Mouse (Mus musculus) liver, embryonic 14.5 days (tissue): ENCODE measurements at regions not wholly inside any gene's neighbourhood (a gene's known extent, or its start where the extent isn't known, plus 50 kb on each side); places are given as distances from the start of the nearest gene placed in this dataset.

ENCODE experiments used
- ATAC-seq: fragments of 200-750 bp; cut with Nextera tagmentation; 2 replicates; pipeline ENCODE4 v1.8.0; 2017; ENCODE audit warnings: moderate number of reproducible peaks, mild to moderate bottlenecking, moderate library complexity; ENCODE audit not compliant: insufficient read depth
- DNase-seq, 3 experiments: peaks; one replicate each; pipeline ENCODE4 v3.0.0-alpha.2; 2012 to 2013; ENCODE audit warnings: low read depth in 3 of 3, low spot score in 3 of 3
- H3K27ac ChIP-seq: fragments of 300-500 bp; sonication (generic); 2 replicates; pipeline ENCODE4 v1.5.1; 2014; ENCODE audit warnings: moderate library complexity, mild to moderate bottlenecking, control low read depth, inconsistent platforms
- H3K27me3 ChIP-seq: fragments of 300-500 bp; sonication (generic); 2 replicates; pipeline ENCODE4 v1.6.1; 2014; ENCODE audit warnings: mild to moderate bottlenecking, low read length, moderate library complexity; ENCODE audit not compliant: control insufficient read depth, insufficient read depth
- H3K36me3 ChIP-seq: fragments of 300-500 bp; sonication (generic); replicated peaks from 2 replicates; pipeline ENCODE4 v1.6.1; 2014; ENCODE audit warnings: low read depth; ENCODE audit not compliant: control insufficient read depth, insufficient read depth
- H3K4me1 ChIP-seq, 2 experiments: fragments of 200-500 bp in 1 of 2; fragments of 300-500 bp in 1 of 2; sonication (generic) in 1 of 2; replicated peaks; 2 replicates each; pipeline ENCODE4 v1.6.1; 2012 to 2014; ENCODE audit warnings: antibody characterized with exemption in 1 of 2, inconsistent platforms in 1 of 2, low read length in 1 of 2; ENCODE audit not compliant: control insufficient read depth in 2 of 2, insufficient read depth in 2 of 2
- H3K4me2 ChIP-seq: fragments of 300-500 bp; sonication (generic); 2 replicates; pipeline ENCODE4 v1.6.1; 2014; ENCODE audit warnings: low read depth, mild to moderate bottlenecking, control low read depth, moderate library complexity
- H3K4me3 ChIP-seq, 2 experiments: fragments of 200-500 bp in 1 of 2; fragments of 300-500 bp in 1 of 2; sonication (generic) in 1 of 2; 2 replicates each; pipeline ENCODE4 v1.5.1; 2012 to 2014; ENCODE audit warnings: low read depth in 2 of 2, low read length in 2 of 2, mild to moderate bottlenecking in 2 of 2, control low read depth in 1 of 2, inconsistent platforms in 1 of 2, moderate library complexity in 1 of 2; ENCODE audit not compliant: insufficient read depth in 1 of 2
- H3K9ac ChIP-seq: fragments of 300-500 bp; sonication (generic); replicated peaks from 2 replicates; pipeline ENCODE4 v1.6.1; 2014; ENCODE audit warnings: mild to moderate bottlenecking, control low read depth, moderate library complexity
- H3K9me3 ChIP-seq: fragments of 300-500 bp; sonication (generic); 2 replicates; pipeline ENCODE4 v1.6.1; 2016; ENCODE audit warnings: low read length, mixed read lengths; ENCODE audit not compliant: control insufficient read depth
- CTCF ChIP-seq: IDR thresholded peaks from 2 replicates; pipeline ENCODE4 v1.5.1; 2016; ENCODE audit warnings: antibody characterized with exemption, low read depth, control low read depth
- EP300 ChIP-seq: IDR thresholded peaks from 2 replicates; pipeline ENCODE4 v1.6.1; 2016; ENCODE audit warnings: antibody characterized with exemption, low read depth
- WGBS: fragments of 180-500 bp; shearing (Covaris S2); extraction: QIAGEN DNeasy Blood & Tissue Kit; methylation state at CpG from one replicate; pipeline ENCODE4 v1.1.7; 2014; ENCODE audit not compliant: insufficient replicate concordance; 5-methylcytosine and 5-hydroxymethylcytosine counted together

DNA sequence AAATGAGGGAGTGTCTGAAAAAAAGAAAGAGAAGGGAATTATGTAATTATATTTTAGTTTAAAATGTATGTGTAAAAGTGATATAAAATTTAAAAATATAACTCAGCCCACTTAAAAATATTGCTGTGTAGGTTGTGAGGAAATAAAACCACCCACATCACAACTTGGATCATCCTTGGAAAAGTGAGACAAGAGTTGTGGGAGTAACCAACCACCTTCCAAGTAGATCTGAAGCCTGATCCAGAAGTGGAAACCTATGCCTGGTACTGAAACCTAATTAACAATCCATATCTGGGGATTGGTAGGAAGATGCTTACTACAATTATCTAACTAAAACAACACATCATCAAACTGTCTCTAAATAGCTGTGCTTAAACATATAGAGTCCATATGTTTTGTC is 743.1 kb downstream of the Stim2 start:
- Histone ChIP-seq H3K9ac (no peak overlapping the region), H3K27ac (no peak overlapping the region), H3K36me3 (no peaks in the 10 kb centered on the region), H3K27me3 (no peaks in the 10 kb centered on the region), H3K9me3 (no peaks in the 10 kb centered on the region), H3K4me2 (no peak overlapping the region), H3K4me1 (no peaks in the 10 kb centered on the region), H3K4me3 (no peak overlapping the region)
- TF ChIP-seq CTCF = no peak
- ATAC-seq = no peak
- DNase-seq = no peak

DNA sequence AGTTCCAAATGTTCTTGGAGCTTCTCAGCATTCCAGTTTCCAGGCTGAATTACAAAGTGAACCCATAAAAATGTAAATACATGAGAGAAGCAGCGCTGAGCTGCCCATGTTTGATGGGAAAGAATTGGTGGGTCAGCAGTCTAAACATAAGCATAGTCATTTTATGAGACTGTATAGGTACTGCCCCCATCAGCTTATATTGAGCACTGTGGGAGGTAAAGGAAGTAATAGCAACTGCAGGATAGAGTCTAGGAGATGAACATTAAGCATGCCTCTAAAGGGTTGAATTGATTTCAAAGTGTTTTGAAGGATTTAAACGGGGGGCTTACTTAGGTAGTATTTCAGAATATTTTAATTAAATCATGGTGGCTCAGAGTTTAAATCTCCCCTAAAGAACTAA is 748.7 kb downstream of the Stim2 start:
- H3K27me3 ChIP-seq = no peaks in the 10 kb centered on the region
- H3K9ac ChIP-seq = no peak overlapping the region
- no peak overlapping the region for H3K4me2 ChIP-seq
- 43% methylated on average over 2 of the region's 2 CpGs for WGBS
- no peaks in the 10 kb centered on the region for H3K9me3 ChIP-seq
- TF ChIP-seq CTCF (no peak), EP300 (no peak)
- no peak overlapping the region for H3K4me3 ChIP-seq
- H3K36me3 ChIP-seq = no peaks in the 10 kb centered on the region
- no peak overlapping the region for H3K27ac ChIP-seq
- DNase-seq (no peak), ATAC-seq (no peak)
- H3K4me1 ChIP-seq = no peaks in the 10 kb centered on the region

DNA sequence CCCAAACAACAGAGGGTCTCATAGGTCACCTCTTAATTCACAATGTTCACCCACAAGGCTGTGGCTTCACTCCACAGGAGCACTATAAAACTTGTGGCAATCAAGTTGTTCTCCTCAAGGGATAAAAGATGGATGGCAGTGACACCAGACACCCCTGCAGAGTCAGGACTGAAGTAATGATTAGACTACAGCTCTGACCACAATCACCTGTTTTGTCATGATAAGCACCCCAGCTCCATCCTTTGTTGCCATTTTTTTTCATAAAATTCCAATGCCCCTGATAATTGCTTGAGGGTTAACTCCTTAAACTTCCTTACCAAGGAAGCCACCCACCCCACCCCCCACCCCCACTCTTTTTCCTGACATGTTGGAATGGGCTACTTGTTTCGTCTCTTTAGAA is 755.1 kb downstream of the Stim2 start:
- no peaks in the 10 kb centered on the region for H3K4me1 ChIP-seq
- H3K4me3 ChIP-seq = no peak overlapping the region
- 53% methylated on average over 1 of the region's 1 CpGs for WGBS
- H3K9ac ChIP-seq = no peak overlapping the region
- no peak overlapping the region for H3K4me2 ChIP-seq
- TF ChIP-seq EP300 = no peak
- TF ChIP-seq CTCF = no peak
- no peak overlapping the region for H3K27ac ChIP-seq
- no peaks in the 10 kb centered on the region for H3K27me3 ChIP-seq
- DNase-seq = no peak
- H3K36me3 ChIP-seq = no peaks in the 10 kb centered on the region
- no peaks in the 10 kb centered on the region for H3K9me3 ChIP-seq
- no peak for ATAC-seq

DNA sequence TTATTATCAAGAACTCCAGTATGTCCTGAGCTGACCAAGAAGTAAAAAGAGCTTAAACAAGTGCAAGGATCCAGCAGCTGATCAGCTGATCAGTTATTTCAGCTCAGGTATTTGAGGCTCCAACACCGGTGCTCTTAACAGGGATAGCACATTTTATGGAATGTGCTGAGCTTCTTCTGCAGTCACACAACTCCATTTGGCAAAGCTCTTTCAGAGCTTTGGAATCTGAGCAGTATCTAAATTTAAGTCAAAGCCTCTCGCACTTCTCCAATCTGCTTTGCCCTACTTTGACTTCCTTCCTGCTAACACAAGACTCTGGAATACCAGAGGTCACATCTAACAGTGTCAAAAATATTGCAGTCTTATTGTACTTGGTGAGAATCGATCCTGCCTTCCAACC is 761.4 kb downstream of the Stim2 start:
- H3K27me3 ChIP-seq = no peaks in the 10 kb centered on the region
- no peak for TF ChIP-seq CTCF
- TF ChIP-seq EP300 = no peak
- DNase-seq = no peak
- no peaks in the 10 kb centered on the region for H3K4me1 ChIP-seq
- ATAC-seq = no peak
- no peak overlapping the region for H3K4me3 ChIP-seq
- no peaks in the 10 kb centered on the region for H3K9me3 ChIP-seq
- no peak overlapping the region for H3K4me2 ChIP-seq
- no peaks in the 10 kb centered on the region for H3K36me3 ChIP-seq
- H3K27ac ChIP-seq = no peak overlapping the region
- WGBS = 49% methylated on average over 3 of the region's 3 CpGs
- no peak overlapping the region for H3K9ac ChIP-seq

DNA sequence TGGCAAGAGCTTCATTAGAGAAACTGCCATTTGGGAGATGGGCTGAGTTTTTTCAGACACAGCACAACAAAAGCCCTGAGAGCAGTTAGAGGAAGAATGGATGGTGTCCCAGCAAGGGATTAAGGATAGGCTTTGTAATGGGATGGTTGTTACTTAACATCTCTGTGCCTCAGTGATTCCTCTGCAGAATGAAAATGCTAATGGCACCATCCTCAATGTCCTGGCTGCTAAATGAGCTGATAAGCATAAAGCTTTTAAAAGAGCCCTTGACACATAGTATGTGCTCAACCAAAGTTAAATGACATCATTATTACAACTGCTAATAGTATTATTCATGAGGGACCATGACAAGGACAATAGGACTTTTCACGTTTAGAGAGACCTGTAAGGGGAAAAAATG is 764.7 kb downstream of the Stim2 start:
- no peaks in the 10 kb centered on the region for H3K9me3 ChIP-seq
- H3K4me2 ChIP-seq = no peak overlapping the region
- H3K27ac ChIP-seq = no peak overlapping the region
- no peaks in the 10 kb centered on the region for H3K36me3 ChIP-seq
- H3K27me3 ChIP-seq = no peaks in the 10 kb centered on the region
- DNase-seq (no peak), ATAC-seq (no peak)
- no peak overlapping the region for H3K9ac ChIP-seq
- TF ChIP-seq EP300 = no peak
- TF ChIP-seq CTCF = no peak
- 45% methylated on average over 1 of the region's 1 CpGs for WGBS
- no peaks in the 10 kb centered on the region for H3K4me1 ChIP-seq
- no peak overlapping the region for H3K4me3 ChIP-seq

DNA sequence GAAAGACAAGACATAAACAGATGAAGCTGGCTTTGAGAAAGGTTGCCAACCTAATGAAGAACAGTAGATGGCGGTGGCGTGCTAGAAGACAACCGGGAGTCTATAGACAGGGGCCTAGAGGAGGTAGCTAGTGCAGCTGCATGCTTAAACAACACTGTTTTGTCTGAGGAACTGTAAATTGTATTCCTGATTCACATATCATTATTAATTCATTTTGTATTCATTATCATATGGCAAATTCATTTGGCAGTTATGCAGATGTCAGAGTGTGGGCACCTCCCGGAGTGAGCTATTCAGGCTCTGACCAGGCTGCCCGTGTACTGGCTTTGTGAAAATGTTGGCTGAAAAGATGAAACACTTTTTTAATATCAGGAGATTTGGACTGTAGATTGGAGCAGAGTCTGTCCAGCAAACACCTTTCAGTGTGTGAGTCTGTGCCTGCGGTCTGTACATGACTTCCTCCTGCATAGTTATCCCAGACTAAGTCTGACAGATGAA is 798.7 kb downstream of the Stim2 start:
- Histone ChIP-seq H3K4me3 (no peak overlapping the region), H3K36me3 (no peaks in the 10 kb centered on the region), H3K4me1 (no peaks in the 10 kb centered on the region), H3K27me3 (no peaks in the 10 kb centered on the region), H3K27ac (no peak overlapping the region), H3K9ac (no peak overlapping the region), H3K9me3 (no peaks in the 10 kb centered on the region), H3K4me2 (no peak overlapping the region)
- peak; percentile 37; the same call in 1 of the 2 replicates for TF ChIP-seq CTCF
- no peak for TF ChIP-seq EP300
- WGBS = 36% methylated on average over 6 of the region's 6 CpGs
- DNase-seq (no peak), ATAC-seq (no peak)
